Mouse (Mus musculus) left cerebral cortex, postnatal 36 days (tissue): ENCODE measurements at regions not wholly inside any gene's neighbourhood (a gene's known extent, or its start where the extent isn't known, plus 50 kb on each side); places are given as distances from the start of the nearest gene placed in this dataset.

ENCODE experiments used
- DNase-seq, 2 experiments: peaks; one replicate each; pipeline ENCODE4 v3.0.0; 2021 to 2022; ENCODE audit warnings: low spot score in 2 of 2, mixed read lengths in 1 of 2
- intact Hi-C: fragments of 180-260 bp; cut with DNase I; formaldehyde crosslinking; loops from one replicate; pipeline ENCODE4 v1.15.1; 2025

GRCm38 (mm10) chr13:111179186-111179585 lies 75.6 kb upstream of the Actbl2 start:
- peak; percentile 52 to 55 for DNase-seq
- intact Hi-C loops = no loop called here

- no peak for DNase-seq
- intact Hi-C loops = no loop called here
Measured at GRCm38 (mm10) chr13:111183293-111183692, 71.5 kb upstream of the Actbl2 start.

GRCm38 (mm10) chr13:111185799-111186198 lies 69.0 kb upstream of the Actbl2 start:
- DNase-seq = no peak
- intact Hi-C loops = no loop called here

GRCm38 (mm10) chr13:111186833-111187232 lies 68.0 kb upstream of the Actbl2 start:
- DNase-seq = no peak
- intact Hi-C loops = no loop called here

- DNase-seq = no peak
- intact Hi-C loops = no loop called here
Measured at GRCm38 (mm10) chr13:111193919-111194318, 60.9 kb upstream of the Actbl2 start.

GRCm38 (mm10) chr13:111194337-111194736 lies 60.5 kb upstream of the Actbl2 start:
- intact Hi-C loops = no loop called here
- DNase-seq = peak in 1 of 2 experiments; percentile 10

- DNase-seq = no peak
- intact Hi-C loops = no loop called here
Measured at GRCm38 (mm10) chr13:111201532-111201931, 53.3 kb upstream of the Actbl2 start.

GRCm38 (mm10) chr13:111204580-111205285 lies 50.1 kb upstream of the Actbl2 start:
- peak in 1 of 2 experiments; percentile 12 for DNase-seq
- intact Hi-C loops = no loop called here
